ENCODE assay signal across 28 mouse cellular contexts in the genomic region with DNA sequence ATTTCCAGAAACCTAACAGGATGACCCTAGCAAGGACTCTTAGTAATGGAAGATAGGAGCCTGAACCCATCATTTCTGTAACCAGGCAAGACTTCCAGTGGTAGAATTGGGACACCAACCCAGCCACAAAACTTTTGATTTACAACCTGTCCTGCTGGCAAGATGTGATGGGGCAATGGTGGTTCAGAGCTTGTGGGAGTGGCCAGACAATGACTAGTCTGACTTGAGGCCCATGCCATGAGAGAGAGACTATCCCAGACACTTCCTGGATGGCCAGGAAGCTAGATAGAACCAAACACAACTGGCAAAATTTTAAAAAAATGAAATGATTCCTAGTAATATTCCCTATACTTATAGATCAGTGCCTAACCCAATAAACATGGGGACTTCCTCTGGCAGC.
"Had no signal": no experiment of that assay in that cellular context is flagged by ENCODE, and none has a peak within 500 bp of the region (broad histone marks: within the 10 kb centered on the region; RNA-seq: fewer than 3 reads in every experiment).

No protein-coding gene starts in this region.

- DNase-seq: gastrocnemius, adult 2 months; gastrocnemius, postnatal 10 days; gastrocnemius, postnatal 25 days; heart, adult 11 months; heart, adult 2 months; heart, postnatal 14 days; heart, postnatal 36 days; kidney, adult 11 months; kidney, adult 2 months; kidney, adult 9 months; kidney, postnatal 14 days; kidney, postnatal 36 days; layer of hippocampus, adult 9-11 months; liver; liver, embryonic 13.5 days had no signal

- H3K4me1 ChIP-seq: heart, embryonic 13.5 days; heart, embryonic 15.5 days; hindbrain, embryonic 13.5 days; hindbrain, embryonic 15.5 days; kidney, embryonic 15.5 days; limb, embryonic 12.5 days; liver, embryonic 13.5 days; liver, embryonic 15.5 days had no signal

- ATAC-seq: hindbrain, postnatal 0 days; intestine, embryonic 16.5 days had no signal

- H3K27ac ChIP-seq: gastrocnemius, adult 2 months; heart, adult 2 months; heart, embryonic 13.5 days; heart, embryonic 15.5 days; hindbrain, embryonic 13.5 days; hindbrain, embryonic 15.5 days; hindbrain, postnatal 0 days; kidney, embryonic 15.5 days; kidney, postnatal 0 days; left cerebral cortex, adult 2 months; limb, embryonic 10.5 days; limb, embryonic 12.5 days; liver, embryonic 13.5 days; liver, embryonic 15.5 days had no signal

- H3K9ac ChIP-seq: heart, embryonic 13.5 days; heart, embryonic 15.5 days; hindbrain, embryonic 13.5 days; hindbrain, embryonic 15.5 days; kidney, embryonic 15.5 days; limb, embryonic 12.5 days; liver, embryonic 13.5 days; liver, embryonic 15.5 days had no signal

- H3K9me3 ChIP-seq: heart, embryonic 13.5 days; heart, embryonic 15.5 days; hindbrain, embryonic 13.5 days; hindbrain, embryonic 15.5 days; kidney, embryonic 15.5 days; limb, embryonic 10.5 days; limb, embryonic 12.5 days; liver, embryonic 13.5 days; liver, embryonic 15.5 days had no signal

- H3K4me2 ChIP-seq: heart, embryonic 13.5 days; heart, embryonic 15.5 days; hindbrain, embryonic 13.5 days; hindbrain, embryonic 15.5 days; kidney, embryonic 15.5 days; limb, embryonic 12.5 days; liver, embryonic 11.5 days; liver, embryonic 13.5 days; liver, embryonic 15.5 days had no signal

- H3K27me3 ChIP-seq: heart, embryonic 13.5 days; heart, embryonic 15.5 days; hindbrain, embryonic 13.5 days; hindbrain, embryonic 15.5 days; kidney, embryonic 15.5 days; limb, embryonic 12.5 days; liver, embryonic 13.5 days; liver, embryonic 15.5 days had no signal

- H3K36me3 ChIP-seq: heart, embryonic 13.5 days; heart, embryonic 15.5 days; hindbrain, embryonic 13.5 days; hindbrain, embryonic 15.5 days; kidney, embryonic 15.5 days; limb, embryonic 10.5 days; limb, embryonic 12.5 days; liver, embryonic 13.5 days; liver, embryonic 15.5 days had no signal

- H3K4me3 ChIP-seq: gastrocnemius, adult 2 months; heart, adult 2 months; heart, embryonic 13.5 days; heart, embryonic 15.5 days; hindbrain, embryonic 13.5 days; hindbrain, embryonic 15.5 days; kidney, embryonic 15.5 days; left cerebral cortex, adult 2 months; limb, embryonic 10.5 days; limb, embryonic 12.5 days; liver, embryonic 13.5 days; liver, embryonic 15.5 days had no signal
